In genomic region chr6:96116148-96116533, GRCm38 (mm10) we compare ENCODE assay signal across 9 mouse cellular contexts. TPM values are rescaled to one million over a fixed set of nuclear protein-coding genes. Genes with fewer than 3 reads are reported as not detected.
A peak's percentile ranks its signal among the peaks of the same experiment; 100 is the strongest.
DNase-seq lines count a peak whose midpoint lies in the region; ATAC-seq and TF ChIP-seq lines count a peak whose summit lies in the region.
"Had no signal": no experiment of that assay in that cellular context is flagged by ENCODE, and none has a peak within 500 bp of the region (broad histone marks: within the 10 kb centered on the region; RNA-seq: fewer than 3 reads in every experiment).

No protein-coding gene starts in this region.

- no peaks in the 10 kb centered on the region for H3K79me2 ChIP-seq in liver, adult 2 months (ENCODE audit: control insufficient read depth, insufficient read depth, low read length)

- H3K4me2 ChIP-seq in embryonic facial prominence, embryonic 14.5 days (ENCODE audit: low read depth, low read length) = peak overlapping the region; percentile 83
- peak overlapping the region; percentile 84 for H3K4me2 ChIP-seq in intestine, postnatal 0 days (replicated peaks; ENCODE audit: low read depth)
- peak overlapping the region; percentile 89 for H3K4me2 ChIP-seq in neural tube, embryonic 13.5 days

- no peak overlapping the region for H3K27ac ChIP-seq in liver, adult 2 months (replicated peaks; ENCODE audit: insufficient read depth, low read depth, low read length)
- no peak overlapping the region; the same call in 1 of the 2 replicates for H3K27ac ChIP-seq in embryonic facial prominence, embryonic 14.5 days (replicated peaks; ENCODE audit: low read depth, low read length)
- H3K27ac ChIP-seq in intestine, postnatal 0 days (ENCODE audit: low read depth, low read length) = no peak overlapping the region
- peak overlapping the region; percentile 68; the same call in 1 of the 2 replicates for H3K27ac ChIP-seq in neural tube, embryonic 13.5 days (replicated peaks)

- H3K36me3 ChIP-seq in liver, adult 2 months (ENCODE audit: control insufficient read depth, insufficient read depth, low read length) = no peaks in the 10 kb centered on the region
- no peaks in the 10 kb centered on the region for H3K36me3 ChIP-seq in embryonic facial prominence, embryonic 14.5 days (ENCODE audit: control insufficient read depth, insufficient read depth, low read length)
- H3K36me3 ChIP-seq in intestine, postnatal 0 days (ENCODE audit: control insufficient read depth, insufficient read depth) = no peaks in the 10 kb centered on the region
- H3K36me3 ChIP-seq in neural tube, embryonic 13.5 days = no peaks in the 10 kb centered on the region

- H3K9ac ChIP-seq in liver, adult 2 months (ENCODE audit: low read depth, low read length) = peak overlapping the region; percentile 59; the same call in 1 of the 2 replicates
- H3K9ac ChIP-seq in embryonic facial prominence, embryonic 14.5 days (ENCODE audit: low read depth, low read length) = peak overlapping the region; percentile 69
- peak overlapping the region; percentile 43 for H3K9ac ChIP-seq in intestine, postnatal 0 days (ENCODE audit: low read depth, low read length)
- peak overlapping the region; percentile 78 for H3K9ac ChIP-seq in neural tube, embryonic 13.5 days

- H3K4me3 ChIP-seq in liver, adult 2 months (ENCODE audit: insufficient read depth, low read depth, low read length) = peak overlapping the region; percentile 67
- peak overlapping the region; percentile 56 for H3K4me3 ChIP-seq in embryonic facial prominence, embryonic 14.5 days (ENCODE audit: low read depth, low read length)
- H3K4me3 ChIP-seq in intestine, postnatal 0 days (ENCODE audit: low read depth, low read length) = peak overlapping the region; percentile 55
- H3K4me3 ChIP-seq in neural tube, embryonic 13.5 days = peak overlapping the region; percentile 55

- TF ChIP-seq CTCF in liver, adult 2 months (IDR thresholded peaks at IDR 0.05; ENCODE audit: low read depth, low read length) = 0 out of 2 replicates have a peak, but pooled peaks have one; percentile 16
- TF ChIP-seq CTCF in intestine, postnatal 0 days (IDR thresholded peaks at IDR 0.05; ENCODE audit: low read depth) = peak; percentile 45

- DNase-seq in liver, adult 2 months (ENCODE audit: extremely low read depth, low read depth, low spot score) = peak; percentile 13
- DNase-seq in liver = no peak
- peak; percentile 15 for DNase-seq in embryonic facial prominence, embryonic 14.5 days (ENCODE audit: low spot score)
- DNase-seq in thymus, postnatal 10 days (ENCODE audit: low spot score in 2 of 2) = no peak
- DNase-seq in cerebellum, adult 11-12 months = no peak
- DNase-seq in ovary, adult 18-20 months (ENCODE audit: low spot score) = no peak

- WGBS in liver, adult 2 months = 5% methylated on average over 6 of the region's 6 CpGs
- WGBS in embryonic facial prominence, embryonic 14.5 days = 4% methylated on average over 6 of the region's 6 CpGs
- 8% methylated on average over 6 of the region's 6 CpGs for WGBS in intestine, postnatal 0 days
- WGBS in neural tube, embryonic 13.5 days = 17% methylated on average over 6 of the region's 6 CpGs

- TF ChIP-seq POLR2A in liver, adult 2 months (IDR thresholded peaks at IDR 0.05; ENCODE audit: extremely low read depth, insufficient read depth, low read length) = no peak

- H3K27me3 ChIP-seq in liver, adult 2 months (ENCODE audit: control insufficient read depth, insufficient read depth, low read length) = no peaks in the 10 kb centered on the region
- H3K27me3 ChIP-seq in embryonic facial prominence, embryonic 14.5 days (replicated peaks; ENCODE audit: control insufficient read depth, insufficient read depth, low read length) = no peaks in the 10 kb centered on the region; the same call in 1 of the 2 replicates
- no peaks in the 10 kb centered on the region for H3K27me3 ChIP-seq in intestine, postnatal 0 days (replicated peaks; ENCODE audit: control insufficient read depth, insufficient read depth, low read length)
- H3K27me3 ChIP-seq in neural tube, embryonic 13.5 days = no peaks in the 10 kb centered on the region

- peaks cover 5% of the 10 kb centered on the region; the same call in 1 of the 2 replicates for H3K4me1 ChIP-seq in liver, adult 2 months (ENCODE audit: control insufficient read depth, insufficient read depth, low read length)
- peaks cover 5% of the 10 kb centered on the region for H3K4me1 ChIP-seq in embryonic facial prominence, embryonic 14.5 days (ENCODE audit: control insufficient read depth, insufficient read depth, low read length)
- no peaks in the 10 kb centered on the region; the same call in 1 of the 2 replicates for H3K4me1 ChIP-seq in intestine, postnatal 0 days (replicated peaks; ENCODE audit: control insufficient read depth, insufficient read depth, low read length)
- peaks cover 61% of the 10 kb centered on the region for H3K4me1 ChIP-seq in neural tube, embryonic 13.5 days (replicated peaks)

- no peak for ATAC-seq in embryonic facial prominence, embryonic 14.5 days (ENCODE audit: low read depth)
- no peak for ATAC-seq in intestine, postnatal 0 days
- no peak for ATAC-seq in neural tube, embryonic 13.5 days (ENCODE audit: low read depth)

- no peaks in the 10 kb centered on the region for H3K9me3 ChIP-seq in embryonic facial prominence, embryonic 14.5 days (ENCODE audit: control insufficient read depth, low read length)
- H3K9me3 ChIP-seq in intestine, postnatal 0 days (ENCODE audit: control insufficient read depth) = no peaks in the 10 kb centered on the region
- H3K9me3 ChIP-seq in neural tube, embryonic 13.5 days = no peaks in the 10 kb centered on the region

RNA-seq across cellular contexts. Expression of gene Fam19a1, which starts 3.2 kb away (rescaled TPM):
- 0.07 and 0.09 TPM in 2 replicates for total RNA-seq in liver, adult 2 months (2014; rRNA removed)
- 0.04 TPM in 1 of 2 replicates, not detected in the other for polyA plus RNA-seq in liver, adult 2 months (2012; rRNA removed)
- polyA plus RNA-seq in embryonic facial prominence, embryonic 14.5 days (2014; fragmentation: Nextera tagmentation; extraction: Ambion mirVana) = 2.0 and 3.5 TPM in 2 replicates
- polyA plus RNA-seq in intestine, postnatal 0 days (2015; fragmentation: Nextera tagmentation; extraction: Ambion mirVana) = 1.7 and 2.9 TPM in 2 replicates
- 21.2 and 26.0 TPM in 2 replicates for polyA plus RNA-seq in neural tube, embryonic 13.5 days (2015; fragmentation: Nextera tagmentation; extraction: Ambion mirVana)

RNA-seq across cellular contexts. Expression of gene 1700123L14Rik, which starts 49.9 kb away (rescaled TPM):
- total RNA-seq in liver, adult 2 months (2014; rRNA removed) = not detected in 2 replicates
- not detected in 2 replicates for polyA plus RNA-seq in liver, adult 2 months (2012; rRNA removed)
- not detected in 2 replicates for polyA plus RNA-seq in embryonic facial prominence, embryonic 14.5 days (2014; fragmentation: Nextera tagmentation; extraction: Ambion mirVana)
- polyA plus RNA-seq in intestine, postnatal 0 days (2015; fragmentation: Nextera tagmentation; extraction: Ambion mirVana) = not detected in 2 replicates
- not detected in 2 replicates for polyA plus RNA-seq in neural tube, embryonic 13.5 days (2015; fragmentation: Nextera tagmentation; extraction: Ambion mirVana)
- total RNA-seq: left cerebral cortex, adult 18-20 months had no signal

Comparison
In these comparisons a context has a peak if more than half of its experiments do, and no peak if none do; other contexts are left out.
1. DNase-seq: peak in liver, adult 2 months (single experiment) and embryonic facial prominence, embryonic 14.5 days (single experiment); none in liver (single experiment), thymus, postnatal 10 days (0 of 2), cerebellum, adult 11-12 months (single experiment) and ovary, adult 18-20 months (single experiment).
2. Peak in every context shown above with its lines, with median percentiles within 50 percentile points of each other: H3K4me3 ChIP-seq, H3K9ac ChIP-seq and H3K4me2 ChIP-seq.